Mouse (Mus musculus): ENCODE data around the gene Wdr82. TPM values are rescaled to one million over a fixed set of nuclear protein-coding genes. Genes with fewer than 3 reads are reported as not detected.
A peak's percentile ranks its signal among the peaks of the same experiment; 100 is the strongest.

The Wdr82 gene
- polyA plus RNA-seq, 1 experiment from 2014 or later = 11.3 TPM

- Histone ChIP-seq H3K4me3 (ENCODE audit: low read depth, low read length) (peak within 1 kb of the TSS; percentile 29), H3K9ac (ENCODE audit: low read depth, low read length) (0 out of 2 replicates have a peak within 1 kb of the TSS, but pooled peaks have one; percentile 22), H3K27me3 (replicated peaks; ENCODE audit: control insufficient read depth, insufficient read depth, low read length) (no peaks in the 10 kb centered on the region), H3K9me3 (ENCODE audit: control insufficient read depth) (no peaks in the 10 kb centered on the region), H3K4me1 (replicated peaks; ENCODE audit: control insufficient read depth, insufficient read depth, low read length) (no peaks in the 10 kb centered on the region), H3K36me3 (ENCODE audit: control insufficient read depth, insufficient read depth) (no peaks in the 10 kb centered on the region), H3K4me2 (replicated peaks; ENCODE audit: low read depth) (peak within 1 kb of the TSS; percentile 46), H3K27ac (ENCODE audit: low read depth, low read length) (peak within 1 kb of the TSS; percentile 69)
- 41% methylated on average over 6 of the region's 6 CpGs for WGBS
- peak; percentile 73 for ATAC-seq
- no peak for TF ChIP-seq CTCF (IDR thresholded peaks at IDR 0.05; ENCODE audit: low read depth)
Measured at GRCm38 (mm10) chr9:106158037-106158491, 12.7 kb upstream of the Wdr82 start, which contains the start of gene Glyctk. Glyctk (minus strand) TSS chr9:106158138.

GRCm38 (mm10) chr9:106159237-106159636, 11.5 kb upstream of the Wdr82 start:
- no peaks in the 10 kb centered on the region for H3K27me3 ChIP-seq (replicated peaks; ENCODE audit: control insufficient read depth, insufficient read depth, low read length)
- 80% methylated on average over 9 of the region's 9 CpGs for WGBS
- no peaks in the 10 kb centered on the region for H3K36me3 ChIP-seq (ENCODE audit: control insufficient read depth, insufficient read depth)
- no peak overlapping the region for H3K9ac ChIP-seq (ENCODE audit: low read depth, low read length)
- peak overlapping the region; percentile 59; the same call in 1 of the 2 replicates for H3K4me2 ChIP-seq (replicated peaks; ENCODE audit: low read depth)
- no peak overlapping the region for H3K4me3 ChIP-seq (ENCODE audit: low read depth, low read length)
- no peak overlapping the region for H3K27ac ChIP-seq (ENCODE audit: low read depth, low read length)
- no peaks in the 10 kb centered on the region for H3K4me1 ChIP-seq (replicated peaks; ENCODE audit: control insufficient read depth, insufficient read depth, low read length)
- ATAC-seq = no peak
- no peak for TF ChIP-seq CTCF (IDR thresholded peaks at IDR 0.05; ENCODE audit: low read depth)
- H3K9me3 ChIP-seq (ENCODE audit: control insufficient read depth) = no peaks in the 10 kb centered on the region

DNA sequence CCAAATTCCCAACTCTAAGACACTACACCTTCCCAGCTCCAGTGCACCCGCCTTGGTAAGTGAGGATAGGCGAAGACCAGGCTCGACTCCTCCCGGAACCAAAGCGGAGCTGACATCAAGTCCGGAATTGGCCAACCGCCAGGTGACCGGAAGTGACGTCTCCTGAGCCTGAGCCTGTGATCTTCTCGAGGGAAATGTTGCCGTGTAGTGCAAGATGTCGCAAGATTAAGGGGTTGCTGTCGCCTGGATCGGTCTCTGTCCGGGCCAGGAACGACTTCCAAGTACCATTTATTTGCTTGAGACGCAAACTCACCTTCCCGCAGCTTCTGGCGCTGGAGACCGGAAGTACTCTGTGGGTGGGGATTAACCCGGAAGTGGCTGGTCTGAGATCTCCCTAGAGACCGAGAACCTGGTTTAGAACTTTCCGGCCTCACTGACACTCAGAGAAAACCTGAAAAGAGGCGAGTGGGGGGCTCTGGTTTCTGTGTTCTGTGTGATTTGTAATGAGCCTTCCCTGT, 10.9 kb upstream of the Wdr82 start:
- peak; percentile 68 for ATAC-seq
- WGBS = 4% methylated on average over 24 of the region's 24 CpGs
- H3K4me3 ChIP-seq (ENCODE audit: low read depth, low read length) = peak overlapping the region; percentile 47
- H3K4me2 ChIP-seq (replicated peaks; ENCODE audit: low read depth) = peak overlapping the region; percentile 59
- TF ChIP-seq CTCF (IDR thresholded peaks at IDR 0.05; ENCODE audit: low read depth) = no peak
- no peaks in the 10 kb centered on the region for H3K9me3 ChIP-seq (ENCODE audit: control insufficient read depth)
- H3K27ac ChIP-seq (ENCODE audit: low read depth, low read length) = peak overlapping the region; percentile 96
- H3K27me3 ChIP-seq (replicated peaks; ENCODE audit: control insufficient read depth, insufficient read depth, low read length) = no peaks in the 10 kb centered on the region
- peak overlapping the region; percentile 58 for H3K9ac ChIP-seq (ENCODE audit: low read depth, low read length)
- H3K4me1 ChIP-seq (replicated peaks; ENCODE audit: control insufficient read depth, insufficient read depth, low read length) = no peaks in the 10 kb centered on the region
- no peaks in the 10 kb centered on the region for H3K36me3 ChIP-seq (ENCODE audit: control insufficient read depth, insufficient read depth)

DNA sequence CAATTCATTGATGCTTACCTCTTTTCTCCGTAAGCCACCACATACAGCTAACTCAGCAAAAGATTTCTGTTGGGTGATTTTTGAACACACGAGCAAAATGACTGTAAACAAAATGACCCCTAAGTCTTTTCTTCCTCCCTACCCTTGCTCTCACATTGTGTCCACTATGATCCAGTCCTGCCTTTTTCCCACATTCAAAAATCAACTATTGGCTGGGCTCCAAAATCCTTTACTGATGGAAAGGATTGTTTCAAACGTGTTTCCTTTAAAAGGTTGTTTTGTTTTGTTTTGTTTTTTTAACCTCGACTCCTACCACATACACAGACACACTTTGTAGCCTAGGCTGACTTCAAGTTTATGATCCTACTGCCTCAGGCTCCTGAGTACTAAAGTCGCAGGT, 10.3 kb upstream of the Wdr82 start:
- Histone ChIP-seq H3K4me3 (ENCODE audit: low read depth, low read length) (peak overlapping the region; percentile 47), H3K9me3 (ENCODE audit: control insufficient read depth) (no peaks in the 10 kb centered on the region), H3K27ac (ENCODE audit: low read depth, low read length) (peak overlapping the region; percentile 96), H3K4me1 (replicated peaks; ENCODE audit: control insufficient read depth, insufficient read depth, low read length) (no peaks in the 10 kb centered on the region), H3K4me2 (replicated peaks; ENCODE audit: low read depth) (peak overlapping the region; percentile 59), H3K9ac (ENCODE audit: low read depth, low read length) (peak overlapping the region; percentile 58; the same call in 1 of the 2 replicates), H3K36me3 (ENCODE audit: control insufficient read depth, insufficient read depth) (no peaks in the 10 kb centered on the region), H3K27me3 (replicated peaks; ENCODE audit: control insufficient read depth, insufficient read depth, low read length) (no peaks in the 10 kb centered on the region)
- TF ChIP-seq CTCF (IDR thresholded peaks at IDR 0.05; ENCODE audit: low read depth) = no peak
- no peak for ATAC-seq
- WGBS = 40% methylated on average over 5 of the region's 5 CpGs

- H3K36me3 ChIP-seq (ENCODE audit: control insufficient read depth, insufficient read depth) = no peaks in the 10 kb centered on the region
- H3K4me2 ChIP-seq (replicated peaks; ENCODE audit: low read depth) = no peak overlapping the region
- no peak overlapping the region for H3K27ac ChIP-seq (ENCODE audit: low read depth, low read length)
- no peaks in the 10 kb centered on the region for H3K27me3 ChIP-seq (replicated peaks; ENCODE audit: control insufficient read depth, insufficient read depth, low read length)
- H3K9ac ChIP-seq (ENCODE audit: low read depth, low read length) = no peak overlapping the region
- 41% methylated on average over 2 of the region's 2 CpGs for WGBS
- no peak for TF ChIP-seq CTCF (IDR thresholded peaks at IDR 0.05; ENCODE audit: low read depth)
- no peak for ATAC-seq
- 0 out of 2 replicates have a peak, but pooled peaks cover 5% of the 10 kb centered on the region for H3K4me1 ChIP-seq (replicated peaks; ENCODE audit: control insufficient read depth, insufficient read depth, low read length)
- H3K4me3 ChIP-seq (ENCODE audit: low read depth, low read length) = no peak overlapping the region
- H3K9me3 ChIP-seq (ENCODE audit: control insufficient read depth) = no peaks in the 10 kb centered on the region
Measured at GRCm38 (mm10) chr9:106166709-106167108, 4.0 kb upstream of the Wdr82 start.

DNA sequence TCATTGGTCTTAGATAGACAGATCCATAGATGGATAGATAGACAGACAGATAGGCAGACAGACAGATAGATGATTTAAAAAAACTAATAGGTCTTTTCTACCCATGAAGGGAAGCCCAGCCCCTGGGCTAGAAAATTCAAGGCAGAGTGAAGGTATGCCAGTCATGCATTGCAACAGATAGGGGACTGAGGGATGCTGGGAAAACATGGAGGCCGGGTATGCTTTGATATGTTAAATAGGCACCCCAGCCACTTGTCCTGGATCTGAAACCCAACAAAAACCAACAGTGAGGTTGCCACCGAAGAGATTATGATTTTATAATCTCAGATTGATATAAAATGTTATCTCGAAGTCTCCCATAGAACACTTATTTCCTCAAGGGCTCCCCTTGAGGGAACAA, 3.5 kb upstream of the Wdr82 start:
- Histone ChIP-seq H3K4me3 (ENCODE audit: low read depth, low read length) (no peak overlapping the region), H3K27me3 (replicated peaks; ENCODE audit: control insufficient read depth, insufficient read depth, low read length) (no peaks in the 10 kb centered on the region), H3K4me1 (replicated peaks; ENCODE audit: control insufficient read depth, insufficient read depth, low read length) (0 out of 2 replicates have a peak, but pooled peaks cover 5% of the 10 kb centered on the region), H3K4me2 (replicated peaks; ENCODE audit: low read depth) (no peak overlapping the region), H3K27ac (ENCODE audit: low read depth, low read length) (no peak overlapping the region), H3K9me3 (ENCODE audit: control insufficient read depth) (no peaks in the 10 kb centered on the region), H3K9ac (ENCODE audit: low read depth, low read length) (no peak overlapping the region), H3K36me3 (ENCODE audit: control insufficient read depth, insufficient read depth) (no peaks in the 10 kb centered on the region)
- ATAC-seq = no peak
- no peak for TF ChIP-seq CTCF (IDR thresholded peaks at IDR 0.05; ENCODE audit: low read depth)
- 66% methylated on average over 3 of the region's 3 CpGs for WGBS
